Mouse (Mus musculus) right cerebral cortex, postnatal 36 days (tissue): ENCODE data around the gene Csnk1d.
A peak's percentile ranks its signal among the peaks of the same experiment; 100 is the strongest.

ENCODE experiments used
- DNase-seq, 2 experiments: peaks; one replicate each; pipeline ENCODE4 v3.0.0; 2022; ENCODE audit warnings: low spot score in 2 of 2, mixed read lengths in 1 of 2

Csnk1d gene

GRCm38 (mm10) chr11:120990951-120991526 lies at the start of gene Csnk1d:
TSS of gene Csnk1d (minus strand) at chr11:120991330.
- DNase-seq, result peak; percentile 95 to 98

- no peak for DNase-seq
Observed at GRCm38 (mm10) chr11:121039302-121039701, 48.2 kb upstream of the Csnk1d start, which contains the start of gene Cd7. TSS of gene Cd7 (minus strand) at chr11:121039418.

GRCm38 (mm10) chr11:121038366-121039240 lies 47.5 kb upstream of the Csnk1d start:
- peak; percentile 43 to 50 for DNase-seq

- no peak for DNase-seq
Observed at GRCm38 (mm10) chr11:121033118-121033517, 42.0 kb upstream of the Csnk1d start.

- DNase-seq, result no peak
Observed at GRCm38 (mm10) chr11:121027259-121027658, 36.1 kb upstream of the Csnk1d start.

- peak in 1 of 2 experiments; percentile 38 for DNase-seq
Observed at GRCm38 (mm10) chr11:121024163-121024562, 33.0 kb upstream of the Csnk1d start.

- no peak for DNase-seq
Observed at GRCm38 (mm10) chr11:121019501-121019900, 28.4 kb upstream of the Csnk1d start.

- DNase-seq, result peak in 1 of 2 experiments; percentile 38
Observed at GRCm38 (mm10) chr11:121017703-121018102, 26.6 kb upstream of the Csnk1d start.

GRCm38 (mm10) chr11:121015472-121015871 lies 24.3 kb upstream of the Csnk1d start:
- no peak for DNase-seq

GRCm38 (mm10) chr11:121014896-121015300 lies 23.8 kb upstream of the Csnk1d start:
- peak; percentile 59 to 68 for DNase-seq

- DNase-seq, result no peak
Observed at GRCm38 (mm10) chr11:121013656-121014055, 22.5 kb upstream of the Csnk1d start.

GRCm38 (mm10) chr11:121010044-121010755 lies 19.1 kb upstream of the Csnk1d start:
- no peak for DNase-seq

GRCm38 (mm10) chr11:121006184-121006583 lies 15.1 kb upstream of the Csnk1d start:
- no peak for DNase-seq

- DNase-seq, result no peak
Observed at GRCm38 (mm10) chr11:121004281-121004680, 13.2 kb upstream of the Csnk1d start.

- DNase-seq, result no peak
Observed at GRCm38 (mm10) chr11:121001966-121002365, 10.8 kb upstream of the Csnk1d start.

GRCm38 (mm10) chr11:120994741-120995140 lies 3.6 kb upstream of the Csnk1d start:
- DNase-seq, result no peak

GRCm38 (mm10) chr11:120993586-120993985 lies 2.5 kb upstream of the Csnk1d start:
- DNase-seq, result no peak

GRCm38 (mm10) chr11:120993080-120993479 lies 1.9 kb upstream of the Csnk1d start:
- DNase-seq, result no peak

- DNase-seq, result no peak
Observed at GRCm38 (mm10) chr11:120991791-120992190, 661 bp upstream of the Csnk1d start.

- no peak for DNase-seq
Observed at GRCm38 (mm10) chr11:120990126-120990781, 876 bp downstream of the Csnk1d start.

- DNase-seq, result no peak
Observed at GRCm38 (mm10) chr11:120989523-120989922, 1.6 kb downstream of the Csnk1d start.

- no peak for DNase-seq
Observed at GRCm38 (mm10) chr11:120988410-120988809, 2.7 kb downstream of the Csnk1d start.
